Mouse (Mus musculus) hematopoietic stem cell, adult 5-6 weeks (primary cell): ENCODE measurements around the gene Atg2b. TPM values are rescaled to one million over a fixed set of nuclear protein-coding genes. Genes with fewer than 3 reads are reported as not detected.

Experiments
- ATAC-seq, 2 experiments: fragments of 125-278 bp in 1 of 2; replicated peaks in 1 of 2; 2 replicates each; pipeline ENCODE4 v1.8.0; 2016 to 2017; ENCODE audit warnings: inconsistent platforms in 2 of 2, mild to moderate bottlenecking in 2 of 2, moderate number of reproducible peaks in 2 of 2, low read depth in 1 of 2, moderate TSS enrichment in 1 of 2; ENCODE audit not compliant: low FRiP score in 2 of 2, poor library complexity in 2 of 2, severe bottlenecking in 2 of 2, insufficient read depth in 1 of 2, low TSS enrichment in 1 of 2
- total RNA-seq: library from RNA; stranded (forward); fragments of 172-1452, 232-1000 nt; gene quantifications from 2 replicates; pipeline ENCODE4 v1.2.3, GENCODE M21; 2017

Gene Atg2b
- total RNA-seq, 1 experiment from 2014 or later, result 24.3 TPM

DNA sequence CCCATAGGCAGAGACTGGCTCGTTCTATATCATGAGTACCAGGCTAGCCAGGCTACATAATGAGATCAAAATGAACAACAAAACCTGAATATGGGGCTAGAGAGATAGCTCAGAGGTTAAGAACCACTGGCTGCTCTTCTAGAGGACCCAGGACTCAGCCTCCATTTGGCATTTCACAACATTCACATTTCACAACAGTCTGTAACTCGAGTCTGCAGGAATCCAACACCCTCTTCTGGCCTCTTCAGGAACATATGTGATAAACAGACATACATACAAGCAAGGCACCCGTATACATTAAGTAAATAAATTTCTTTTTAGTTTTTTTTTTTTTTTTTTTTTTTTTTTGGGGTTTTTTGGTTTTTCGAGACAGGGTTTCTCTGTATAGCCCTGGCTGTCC lies 3.5 kb upstream of the Atg2b start:
- no peak for ATAC-seq

DNA sequence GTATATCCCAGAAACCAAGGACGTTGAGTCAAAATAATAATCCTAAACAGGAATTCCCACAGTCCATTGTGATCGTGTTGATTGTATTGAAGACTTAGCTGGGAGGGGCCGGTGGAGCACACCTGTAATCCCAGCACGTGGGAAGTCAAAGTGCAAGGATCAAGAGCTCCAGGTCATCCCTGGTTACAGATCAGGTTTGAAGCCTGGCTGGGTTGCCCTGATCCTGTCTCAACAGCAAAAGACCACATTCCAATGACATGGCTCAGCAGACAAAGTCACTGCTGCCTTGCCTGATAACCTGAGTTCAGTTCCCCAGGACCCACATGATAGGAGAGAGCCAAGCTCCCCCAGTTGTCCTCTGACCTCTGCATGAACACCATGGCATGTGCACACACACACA lies 2.4 kb upstream of the Atg2b start:
- ATAC-seq, result no peak

DNA sequence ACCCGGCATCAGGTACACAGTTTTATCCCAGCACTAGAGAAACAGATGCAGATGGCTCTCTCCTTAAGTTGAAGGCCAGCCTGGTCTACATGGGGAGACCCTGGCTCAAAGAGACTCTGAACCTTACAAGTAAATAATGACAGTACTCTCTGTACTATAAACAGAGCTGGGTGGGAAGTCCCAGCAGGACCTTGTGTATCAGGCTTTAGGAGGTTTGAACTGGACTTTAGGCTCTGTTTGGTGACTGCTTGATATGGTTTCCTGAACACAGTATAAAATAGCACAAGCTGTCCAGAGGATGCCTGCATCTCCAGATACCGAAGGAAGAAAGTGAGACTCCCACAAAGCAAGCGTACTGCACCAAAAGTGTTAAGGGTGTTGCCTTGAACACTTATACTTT lies 1.8 kb upstream of the Atg2b start:
- ATAC-seq, result no peak

DNA sequence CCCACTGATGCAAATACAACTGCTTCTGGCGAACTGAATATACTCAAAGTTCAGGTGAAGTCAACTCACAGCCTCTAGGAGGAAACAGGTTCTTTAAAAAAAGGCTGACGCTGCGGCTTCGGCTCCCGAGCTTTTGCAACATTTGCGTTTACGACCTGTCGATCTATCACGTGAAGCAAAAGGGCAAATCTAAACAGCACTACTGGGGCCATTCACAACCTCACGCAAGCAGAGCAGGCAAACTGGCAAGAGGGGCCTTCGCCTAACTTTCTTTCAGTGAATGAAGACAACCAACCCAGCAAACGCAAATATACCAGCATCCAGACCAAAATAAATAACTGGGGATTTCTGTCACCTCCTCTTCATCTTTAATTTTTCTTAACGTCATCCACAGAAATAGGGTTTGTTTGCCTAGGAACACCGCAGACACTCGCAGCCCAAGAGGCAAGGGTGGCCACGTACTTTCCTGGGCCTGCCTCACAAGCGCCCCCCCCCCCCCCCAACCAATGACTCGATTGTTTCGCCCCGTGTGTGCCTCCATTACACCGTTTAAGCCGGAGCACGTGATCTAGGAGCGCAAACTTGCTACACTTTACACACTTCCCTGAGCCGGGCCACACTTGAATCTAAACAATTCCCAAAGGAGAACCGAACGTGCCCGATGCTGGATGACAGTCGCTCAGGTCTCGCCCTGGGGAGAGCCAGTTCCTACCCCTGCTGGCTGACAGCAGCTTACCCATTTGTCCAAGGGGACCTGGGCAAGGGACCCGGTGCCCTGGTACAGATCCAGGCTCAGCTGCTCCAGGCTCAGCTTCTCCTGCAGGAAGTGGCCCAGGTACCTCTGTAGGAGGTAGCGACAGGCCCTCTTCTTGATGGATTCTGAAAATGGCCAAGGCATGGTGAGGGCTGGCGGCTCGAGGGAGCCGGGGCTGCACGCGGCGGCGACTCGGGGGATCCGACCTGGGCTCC lies 794 bp downstream of the Atg2b start, which contains the start of gene Gskip:
Gskip (plus strand) TSS at position 897 of the 969 bp plus-strand sequence.
- peak; percentile 39 to 49 for ATAC-seq

DNA sequence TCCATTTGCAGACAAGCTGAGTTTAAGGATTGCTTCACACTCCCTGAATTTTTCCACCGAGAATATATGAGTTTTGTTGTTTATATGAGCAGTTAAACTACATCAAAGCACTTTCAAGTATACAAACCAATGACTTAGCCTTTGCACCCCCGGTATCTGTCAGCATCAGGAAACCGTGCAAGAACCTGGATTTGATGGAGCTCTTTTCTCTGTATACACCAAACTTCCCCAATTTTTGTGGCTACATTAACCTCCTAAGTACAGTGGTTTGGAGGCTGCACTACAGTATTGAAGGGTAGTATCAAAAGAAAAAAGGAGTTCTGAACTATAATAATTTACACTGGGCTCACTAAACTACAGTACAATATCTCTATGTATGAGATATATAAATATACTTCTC lies 6.2 kb downstream of the Atg2b start:
- ATAC-seq, result peak; percentile 62 to 90; a peak in 3 of 4 replicates

DNA sequence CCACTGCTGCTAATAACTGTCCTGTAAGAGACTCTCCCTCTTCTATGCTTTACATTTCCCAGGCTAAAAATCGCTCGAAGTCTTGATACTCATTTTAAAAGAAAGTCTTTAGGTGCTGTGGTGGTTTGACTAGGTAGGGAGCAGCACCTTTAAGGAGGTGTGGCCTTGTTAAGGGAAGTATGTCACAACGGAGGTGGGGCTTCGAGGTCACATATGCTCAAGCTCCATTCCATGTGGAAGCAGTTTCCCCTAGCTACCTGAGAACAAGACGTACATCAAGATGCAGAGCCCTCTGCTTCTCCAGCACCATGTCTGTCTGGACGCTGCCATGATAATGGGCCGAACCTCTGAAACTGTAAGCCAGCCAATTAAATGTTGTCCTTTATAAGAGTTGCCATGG lies 6.8 kb downstream of the Atg2b start:
- ATAC-seq, result no peak

DNA sequence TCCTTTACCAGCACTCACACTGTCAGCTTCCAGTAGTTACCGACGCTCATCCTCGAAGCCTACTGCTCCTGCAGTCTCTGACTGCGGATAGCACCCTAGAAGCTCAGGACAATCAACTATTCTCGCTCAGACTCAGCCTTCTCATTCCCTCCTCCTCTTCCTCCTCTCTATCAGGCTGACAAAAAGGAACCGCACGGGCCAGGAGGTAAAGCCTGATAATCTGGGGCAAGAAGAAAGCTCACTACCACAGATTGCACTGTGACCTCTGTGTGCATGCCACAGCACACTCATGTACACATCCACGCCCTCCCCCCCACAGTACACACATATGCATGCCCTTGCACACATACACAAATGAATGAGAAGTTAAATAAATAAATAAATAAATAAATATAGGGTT lies 8.7 kb downstream of the Atg2b start:
- ATAC-seq, result 0 out of 4 replicates have a peak, but pooled peaks of 1 of the 2 experiments have one; percentile 12

DNA sequence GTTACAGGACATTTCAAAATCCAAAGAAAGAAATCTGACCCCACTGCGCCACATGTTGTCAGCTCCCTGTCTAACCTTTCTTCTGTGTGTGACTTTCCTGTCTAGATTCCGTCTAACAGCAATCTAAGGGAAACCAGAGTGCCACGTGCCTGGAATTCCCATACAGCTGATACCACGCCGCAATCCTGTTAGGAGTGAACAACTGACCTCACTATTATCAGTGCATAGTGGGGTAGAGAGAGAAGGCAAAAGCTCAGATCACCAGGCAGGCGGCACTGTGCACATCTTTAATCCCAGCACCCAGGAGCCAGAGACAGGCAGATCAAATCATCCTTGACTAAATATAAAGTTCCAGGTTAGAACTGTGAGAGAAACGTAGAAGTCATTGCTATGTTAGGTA lies 29.2 kb downstream of the Atg2b start:
- no peak for ATAC-seq

DNA sequence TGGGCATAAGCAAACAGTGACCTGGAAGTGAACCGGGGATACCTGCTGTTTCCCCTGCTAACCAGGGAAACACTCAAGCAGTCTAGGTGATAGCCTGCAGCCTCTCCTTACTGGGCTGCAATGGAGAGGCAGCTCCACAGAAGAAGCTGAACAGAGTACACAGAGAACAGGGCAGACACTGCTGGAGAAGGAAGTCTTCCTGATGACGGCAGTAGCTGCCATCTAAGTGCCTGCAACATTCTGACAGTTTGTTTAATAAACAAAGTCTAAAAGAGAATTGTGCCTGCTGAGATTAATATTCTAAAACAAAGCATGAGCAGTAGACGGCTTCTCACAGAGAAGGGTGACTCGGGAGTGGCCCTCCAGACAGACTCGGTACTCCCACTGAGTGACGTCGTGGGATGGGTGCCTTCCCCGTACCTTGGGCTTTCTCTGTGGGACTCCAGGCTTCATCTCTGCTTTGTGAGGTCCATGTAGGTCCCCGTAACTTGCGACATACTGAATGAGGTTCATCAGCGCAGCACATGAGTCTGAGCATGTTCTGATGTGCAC lies 42.2 kb downstream of the Atg2b start:
- ATAC-seq, result no peak

DNA sequence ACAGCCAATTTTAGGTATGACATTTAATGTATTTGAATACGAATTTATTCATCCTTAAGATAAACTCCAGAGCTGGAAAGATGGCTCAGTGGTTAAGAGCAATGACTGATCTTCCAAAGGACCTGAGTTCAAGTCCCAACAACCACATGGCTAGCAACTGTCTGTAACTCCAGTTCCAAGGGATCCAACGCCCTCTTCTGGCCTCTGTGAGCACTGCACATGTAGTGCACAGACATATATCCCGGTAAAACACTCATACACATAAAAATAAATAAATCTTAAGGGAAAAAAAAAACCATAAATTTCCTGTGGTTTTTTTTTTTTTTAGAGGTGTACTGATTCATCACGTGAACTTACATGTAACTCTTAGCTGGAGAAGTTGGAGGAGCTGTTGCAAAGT lies 47.5 kb downstream of the Atg2b start:
- no peak for ATAC-seq

DNA sequence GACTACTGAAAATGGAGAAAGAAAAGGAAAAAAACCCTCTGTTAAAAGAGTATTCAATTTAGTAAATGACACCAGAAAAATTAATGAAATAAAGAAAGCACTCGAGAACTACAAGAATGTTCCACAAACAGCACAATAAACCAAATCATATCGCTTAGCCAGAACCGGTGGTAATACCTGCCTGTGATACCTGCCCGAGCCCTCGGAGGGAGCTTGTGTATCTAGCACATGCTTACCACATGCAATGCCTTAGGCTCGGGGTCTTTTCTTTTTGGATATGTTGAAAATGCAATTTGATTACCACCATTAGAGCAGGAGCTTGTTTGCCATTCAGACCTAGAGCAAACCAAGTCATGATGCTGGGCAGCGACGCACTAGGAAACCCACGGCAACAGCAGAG lies 48.5 kb downstream of the Atg2b start:
- no peak for ATAC-seq

DNA sequence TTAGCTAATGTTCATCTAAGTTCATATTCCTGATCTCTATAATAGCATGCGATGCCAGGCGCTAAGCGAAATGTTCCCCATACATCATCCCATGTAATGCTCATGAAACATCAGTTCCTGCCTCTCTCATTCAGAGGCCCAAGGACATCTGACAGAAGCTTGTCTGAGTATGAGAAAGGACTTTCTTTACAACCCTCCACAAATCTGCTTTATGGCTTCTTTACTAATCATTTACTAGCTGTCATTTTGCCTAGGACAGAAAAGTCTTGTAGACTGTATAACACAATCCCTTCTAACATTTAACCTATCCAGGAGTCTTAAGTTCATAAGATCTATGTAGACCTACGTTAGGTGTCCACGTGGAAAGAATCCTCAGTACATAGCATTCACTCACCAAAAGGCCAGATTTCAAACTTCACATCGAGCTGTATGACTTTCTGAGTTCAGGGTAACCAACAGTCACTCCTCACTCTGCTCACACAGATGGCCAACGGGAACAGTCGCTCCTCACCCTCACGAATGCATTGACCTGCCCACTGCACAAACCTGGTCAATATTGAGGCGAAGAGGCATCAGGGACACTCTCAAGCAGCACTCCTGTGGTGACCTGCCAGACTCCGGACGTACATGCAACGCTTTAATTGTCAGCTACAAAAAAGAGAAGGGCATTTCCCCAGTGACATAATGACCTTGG lies 50.5 kb downstream of the Atg2b start:
- no peak for ATAC-seq

DNA sequence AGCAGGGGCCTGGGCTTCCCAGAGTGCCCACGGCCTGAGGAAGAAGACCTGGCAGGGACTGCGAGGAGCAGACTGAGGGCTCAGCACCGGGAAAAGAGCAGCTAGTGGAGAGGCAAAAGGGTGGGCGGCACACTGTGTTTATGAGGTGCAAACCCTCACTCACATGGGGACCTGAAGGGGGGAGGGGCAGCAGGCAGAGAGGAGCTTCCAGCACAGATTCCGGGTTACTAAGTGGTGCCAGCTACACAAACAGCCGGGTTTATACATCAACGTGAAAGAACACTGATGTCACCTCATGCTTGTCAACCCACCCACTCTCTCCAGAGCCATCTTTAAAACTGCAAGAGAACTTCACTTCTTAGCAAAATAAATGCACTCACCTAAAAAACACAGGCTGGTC lies 59.2 kb downstream of the Atg2b start:
- ATAC-seq, result no peak

DNA sequence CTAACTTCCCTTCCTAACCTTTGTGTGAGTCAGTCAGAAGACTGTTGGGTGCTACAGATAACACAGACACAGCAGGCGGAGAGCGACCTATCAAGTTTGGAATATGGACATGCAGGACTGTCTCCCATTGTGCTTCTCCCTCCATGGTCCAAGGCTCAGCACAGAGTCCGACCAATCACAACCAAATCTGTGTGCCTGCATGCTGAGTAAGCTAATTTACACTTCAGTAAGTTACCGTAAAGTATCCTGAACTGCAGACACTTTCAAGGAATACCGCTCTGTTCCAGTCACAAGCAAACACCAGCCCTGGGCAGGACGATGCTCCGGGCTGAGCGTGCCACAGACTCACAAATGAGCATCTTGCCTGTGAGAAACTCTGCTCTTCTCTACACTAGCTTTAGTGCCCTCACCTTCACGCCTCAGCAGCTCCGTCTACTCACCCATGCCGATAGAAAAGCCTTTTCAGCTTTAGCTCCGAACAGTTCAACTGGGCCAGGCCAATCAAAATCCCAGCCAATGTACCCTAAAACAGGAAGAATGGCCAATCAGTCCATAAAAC lies 62.0 kb downstream of the Atg2b start:
- ATAC-seq, result no peak

DNA sequence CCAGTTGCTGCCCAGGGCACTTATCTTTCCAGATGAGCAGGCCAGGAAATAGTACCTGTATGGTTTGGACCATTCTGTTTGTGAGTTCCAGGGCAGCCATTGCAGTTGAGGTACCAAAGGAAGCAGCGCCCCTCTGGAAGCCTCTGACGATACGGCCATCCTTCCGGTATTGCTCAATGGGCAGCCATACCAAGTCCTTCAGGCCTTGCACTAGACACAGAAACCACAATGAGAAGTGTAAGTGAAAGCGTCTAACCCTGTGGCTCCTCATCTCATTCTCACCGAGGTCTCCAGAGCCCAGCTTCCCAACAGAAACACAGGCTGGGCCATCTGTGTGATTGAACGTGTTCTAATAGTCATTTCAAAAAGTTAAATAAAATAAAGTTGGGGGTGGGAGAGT lies 63.0 kb downstream of the Atg2b start:
- ATAC-seq, result no peak

DNA sequence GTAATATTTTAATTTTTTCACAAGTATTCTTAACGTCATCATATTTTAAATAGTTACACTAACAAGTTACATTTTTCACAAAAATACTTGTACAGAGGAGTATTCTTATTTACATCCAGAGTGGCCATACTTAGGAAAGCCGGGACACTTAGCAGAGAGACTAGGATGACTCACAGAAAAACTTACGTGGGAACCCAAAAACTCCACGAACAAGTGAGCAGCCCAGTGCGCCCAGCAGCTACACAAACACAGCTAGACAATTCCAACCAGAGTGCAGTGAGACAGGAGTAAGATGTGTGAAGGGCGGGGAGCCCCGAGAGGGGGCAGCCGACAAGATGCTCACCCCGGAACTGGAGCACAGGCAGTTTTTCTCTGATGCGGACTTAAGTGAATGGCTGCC lies 71.5 kb downstream of the Atg2b start:
- ATAC-seq, result no peak

DNA sequence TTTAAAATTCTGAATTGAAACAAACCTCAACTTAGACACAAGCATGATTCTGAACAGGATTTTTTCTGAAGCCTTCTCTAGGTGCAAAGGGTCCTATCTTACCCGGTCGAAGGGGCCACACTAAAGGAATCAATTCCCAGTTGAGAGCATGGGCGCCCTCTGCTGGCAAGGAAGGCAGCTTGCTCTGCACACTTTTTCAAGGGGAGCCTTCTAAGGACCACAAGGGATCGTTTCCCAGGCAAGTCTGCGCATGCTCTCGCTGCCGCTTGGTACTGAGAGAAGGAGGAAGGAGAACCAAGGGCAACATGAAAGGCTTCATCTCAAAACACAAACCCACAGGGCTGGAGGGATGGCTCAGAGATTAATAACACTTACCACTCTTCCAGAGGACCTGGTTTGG lies 73.3 kb downstream of the Atg2b start:
- peak; percentile 37 to 42; a peak in 1 of 4 replicates for ATAC-seq

DNA sequence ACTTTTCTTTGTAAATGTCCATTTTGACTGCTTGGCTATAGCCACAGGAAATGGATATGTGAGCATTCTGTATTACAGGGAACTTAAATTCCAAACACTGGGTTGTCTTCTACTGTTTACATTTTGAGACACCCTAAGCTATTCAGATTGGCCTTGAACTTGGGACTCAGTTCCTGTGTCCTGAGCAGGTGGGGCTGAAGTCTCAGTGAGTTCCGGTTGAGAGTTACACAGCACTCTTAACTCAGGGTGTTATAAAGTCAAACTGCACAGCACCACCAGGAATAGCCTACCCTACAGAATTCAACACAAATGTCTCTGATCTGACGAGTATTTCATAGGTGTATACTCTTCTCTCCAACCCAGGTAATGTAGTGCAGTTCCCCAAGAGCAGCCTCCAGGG lies 74.0 kb downstream of the Atg2b start:
- no peak for ATAC-seq
